Mouse (Mus musculus) limb, embryonic 10.5 days (tissue): ENCODE data around the gene Hbq1a. TPM values are rescaled to one million over a fixed set of nuclear protein-coding genes. Genes with fewer than 3 reads are reported as not detected.
A peak's percentile ranks its signal among the peaks of the same experiment; 100 is the strongest.
"Not testable (repeated sequence)": the region's sequence is repeated elsewhere in the genome, so short reads cannot be mapped to it uniquely, and the experiment has no call there.

Experiments
- DNase-seq: peaks from one replicate; pipeline ENCODE4 v3.0.0-alpha.2; 2017; ENCODE audit warnings: low spot score
- H3K27ac ChIP-seq: fragments of 300-500 bp; sonication (generic); 2 replicates; pipeline ENCODE4 v1.5.1; 2016; ENCODE audit warnings: mild to moderate bottlenecking
- H3K27me3 ChIP-seq: fragments of 300-500 bp; sonication (generic); 2 replicates; pipeline ENCODE4 v1.6.1; 2016; ENCODE audit warnings: low read depth, mild to moderate bottlenecking; ENCODE audit not compliant: poor library complexity, severe bottlenecking
- H3K36me3 ChIP-seq: fragments of 300-500 bp; sonication (generic); 2 replicates; pipeline ENCODE4 v1.6.1; 2016; ENCODE audit warnings: mild to moderate bottlenecking, moderate library complexity
- H3K4me1 ChIP-seq: fragments of 300-500 bp; sonication (generic); 2 replicates; pipeline ENCODE4 v1.6.1; 2016
- H3K4me3 ChIP-seq: fragments of 300-500 bp; sonication (generic); 2 replicates; pipeline ENCODE4 v1.5.1; 2016; ENCODE audit warnings: mild to moderate bottlenecking, moderate library complexity
- H3K9me3 ChIP-seq: fragments of 300-500 bp; sonication (generic); replicated peaks from 2 replicates; pipeline ENCODE4 v1.6.1; 2016; ENCODE audit warnings: mild to moderate bottlenecking
- WGBS: fragments of 180-500 bp; shearing (Covaris S2); methylation state at CpG from one replicate; pipeline ENCODE4 v1.1.7; 2016; 5-methylcytosine and 5-hydroxymethylcytosine counted together
- polyA plus RNA-seq: library from polyadenylated mRNA; unstranded; fragments of >200 nt; fragmentation: Nextera tagmentation; extraction: Ambion mirVana; gene quantifications from 2 replicates; pipeline ENCODE4 v1.2.1, GENCODE M21; 2016

The Hbq1a gene
- polyA plus RNA-seq: not detected in 2 replicates

DNA sequence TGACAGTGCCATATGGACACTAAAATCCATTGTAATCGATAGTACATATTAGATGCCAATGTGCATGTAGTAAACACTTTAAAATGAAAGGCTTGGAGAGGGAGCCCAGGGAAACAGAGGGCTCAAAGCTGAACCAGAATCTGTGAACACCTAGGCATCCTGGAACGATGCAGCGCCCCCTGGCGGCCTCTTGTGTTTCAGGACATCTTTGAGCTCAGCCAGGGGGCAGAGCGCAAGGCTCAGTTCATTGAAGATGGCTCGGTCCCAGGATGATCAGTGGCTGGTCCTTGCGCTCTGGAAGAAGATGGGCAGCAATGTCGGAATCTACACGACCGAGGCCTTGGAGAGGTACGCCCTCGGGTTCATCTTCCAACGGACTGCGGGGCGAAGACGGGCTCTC lies at the start of gene Hbq1a:
TSS of gene Hbq1a (plus strand) at position 205 of the 400 bp plus-strand sequence.
- not testable (repeated sequence) for H3K4me1 ChIP-seq, H3K27ac ChIP-seq, H3K9me3 ChIP-seq, H3K36me3 ChIP-seq
- H3K4me3 ChIP-seq: peak within 1 kb of the TSS; percentile 20; the same call in 1 of the 2 replicates
- DNase-seq: peak; percentile 72
- 6% methylated on average over 16 of the region's 16 CpGs for WGBS
- peaks cover 19% of the 10 kb centered on the region for H3K27me3 ChIP-seq

DNA sequence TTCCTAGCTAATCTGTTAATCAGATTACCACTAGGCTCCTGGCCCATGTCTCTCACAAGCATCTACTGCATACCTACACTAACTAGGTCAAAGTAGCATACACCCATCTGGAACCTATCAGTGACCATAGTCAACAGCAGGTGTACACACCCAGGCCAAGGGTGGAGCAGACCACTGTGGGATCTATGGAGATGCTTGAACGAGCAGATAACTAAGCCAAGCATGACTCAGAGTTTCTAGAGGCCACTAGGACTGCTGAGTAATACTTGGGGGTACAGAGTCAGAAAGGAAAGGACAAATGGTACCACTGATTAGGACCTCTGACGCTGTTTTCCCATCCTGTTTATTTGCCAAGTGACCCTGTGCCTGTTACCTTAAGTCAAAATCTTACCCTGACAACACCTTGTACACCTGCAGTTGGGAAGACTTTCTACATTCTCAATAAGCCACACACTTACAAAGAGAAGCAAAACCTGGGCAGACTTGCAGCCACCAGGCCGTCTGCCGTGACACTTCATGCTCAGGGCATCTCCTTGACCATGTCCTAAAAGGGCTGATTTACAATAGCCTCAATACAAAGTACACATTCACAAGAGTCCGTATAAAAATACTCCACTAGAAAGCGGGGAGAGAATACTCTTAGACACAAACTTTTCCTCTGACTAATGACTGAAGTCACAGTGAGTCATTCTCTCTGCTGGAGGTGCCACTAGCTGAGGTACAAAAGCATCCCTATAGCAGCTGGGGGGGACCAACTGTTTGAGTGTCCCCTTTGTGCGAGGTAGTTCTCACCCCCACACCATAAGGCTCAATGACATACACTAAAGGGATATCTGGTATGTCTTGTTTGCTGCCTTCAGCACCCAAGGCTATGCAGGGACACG lies 48.7 kb upstream of the Hbq1a start:
- no peak for DNase-seq
- WGBS: 89% methylated on average over 8 of the region's 8 CpGs
- no peaks in the 10 kb centered on the region for H3K27me3 ChIP-seq

DNA sequence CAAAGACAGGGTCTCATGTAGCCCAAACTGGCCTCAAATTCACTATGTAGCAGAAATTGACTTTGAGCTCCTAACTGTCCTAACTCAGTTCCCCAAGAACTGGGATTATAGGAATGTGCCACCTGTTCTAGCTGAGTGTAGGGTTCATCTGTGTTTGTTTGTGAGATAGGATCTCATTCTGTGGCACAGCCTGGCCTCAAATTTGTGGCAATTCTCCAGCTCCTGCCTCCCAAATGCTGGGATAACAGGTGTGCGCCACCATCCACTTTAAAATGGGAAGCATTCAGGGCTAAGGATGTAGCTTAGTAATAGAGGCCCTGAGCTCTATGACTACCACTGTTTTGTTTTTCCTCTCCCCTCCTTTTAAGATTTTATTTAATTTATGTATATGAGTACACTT lies 46.7 kb upstream of the Hbq1a start:
- Histone ChIP-seq H3K27ac (no peak overlapping the region), H3K36me3 (peaks cover 83% of the 10 kb centered on the region), H3K9me3 (no peaks in the 10 kb centered on the region), H3K4me3 (no peak overlapping the region), H3K4me1 (no peaks in the 10 kb centered on the region), H3K27me3 (no peaks in the 10 kb centered on the region)
- WGBS: 100% methylated on average over 1 of the region's 1 CpGs
- no peak for DNase-seq

More for the DNA sequence above, 48.7 kb upstream of the Hbq1a start:
- Histone ChIP-seq H3K36me3 (peaks cover 94% of the 10 kb centered on the region), H3K4me3 (no peak overlapping the region), H3K27ac (no peak overlapping the region), H3K9me3 (no peaks in the 10 kb centered on the region), H3K4me1 (no peaks in the 10 kb centered on the region)

DNA sequence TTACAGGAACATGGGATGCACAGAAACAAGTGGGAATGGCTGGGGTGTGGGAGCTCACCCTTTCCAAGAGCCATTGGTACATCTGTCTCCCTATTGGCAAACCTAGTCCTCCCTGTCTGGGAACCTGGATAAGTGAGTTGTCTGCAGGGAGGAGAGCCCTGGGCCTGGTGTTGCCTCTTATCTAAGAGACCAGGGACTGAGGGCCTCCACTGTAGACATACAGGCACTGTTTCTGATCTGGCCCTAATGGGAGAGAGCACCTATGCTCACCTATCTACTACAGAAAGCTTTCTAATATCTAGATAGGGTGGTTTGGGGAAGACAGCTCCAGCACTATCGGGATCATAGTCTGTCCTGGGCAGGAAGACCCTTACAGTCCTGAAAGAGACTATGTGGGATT lies 43.7 kb upstream of the Hbq1a start:
- no peaks in the 10 kb centered on the region for H3K9me3 ChIP-seq
- H3K27me3 ChIP-seq: no peaks in the 10 kb centered on the region
- no peaks in the 10 kb centered on the region for H3K4me1 ChIP-seq
- H3K27ac ChIP-seq: no peak overlapping the region
- peaks cover 80% of the 10 kb centered on the region for H3K36me3 ChIP-seq
- DNase-seq: no peak
- no peak overlapping the region for H3K4me3 ChIP-seq
- WGBS: 92% methylated on average over 1 of the region's 1 CpGs

DNA sequence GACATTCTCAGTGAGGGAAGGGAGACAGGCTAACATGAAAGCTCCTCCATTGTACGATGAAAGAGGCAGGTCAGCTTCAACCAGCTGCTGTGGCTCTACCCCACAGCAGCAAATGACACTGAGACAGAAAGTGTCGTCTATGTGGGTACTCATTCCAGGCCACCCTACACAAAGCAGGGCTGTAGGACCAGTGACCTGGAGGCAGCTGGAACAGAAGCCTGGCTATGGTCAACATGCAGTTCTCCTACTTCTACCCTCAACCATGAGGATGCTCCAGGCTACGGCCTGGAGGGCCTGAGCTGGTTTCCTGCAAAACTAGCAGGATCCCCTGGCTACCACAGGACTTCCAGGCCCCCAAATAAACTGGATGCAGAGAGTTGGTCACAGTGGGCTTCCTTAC lies 43.3 kb upstream of the Hbq1a start:
- Histone ChIP-seq H3K27me3 (no peaks in the 10 kb centered on the region), H3K27ac (peak overlapping the region; percentile 25; the same call in 1 of the 2 replicates), H3K9me3 (no peaks in the 10 kb centered on the region), H3K36me3 (peaks cover 78% of the 10 kb centered on the region), H3K4me1 (no peaks in the 10 kb centered on the region), H3K4me3 (no peak overlapping the region)
- 89% methylated on average over 3 of the region's 3 CpGs for WGBS
- no peak for DNase-seq

DNA sequence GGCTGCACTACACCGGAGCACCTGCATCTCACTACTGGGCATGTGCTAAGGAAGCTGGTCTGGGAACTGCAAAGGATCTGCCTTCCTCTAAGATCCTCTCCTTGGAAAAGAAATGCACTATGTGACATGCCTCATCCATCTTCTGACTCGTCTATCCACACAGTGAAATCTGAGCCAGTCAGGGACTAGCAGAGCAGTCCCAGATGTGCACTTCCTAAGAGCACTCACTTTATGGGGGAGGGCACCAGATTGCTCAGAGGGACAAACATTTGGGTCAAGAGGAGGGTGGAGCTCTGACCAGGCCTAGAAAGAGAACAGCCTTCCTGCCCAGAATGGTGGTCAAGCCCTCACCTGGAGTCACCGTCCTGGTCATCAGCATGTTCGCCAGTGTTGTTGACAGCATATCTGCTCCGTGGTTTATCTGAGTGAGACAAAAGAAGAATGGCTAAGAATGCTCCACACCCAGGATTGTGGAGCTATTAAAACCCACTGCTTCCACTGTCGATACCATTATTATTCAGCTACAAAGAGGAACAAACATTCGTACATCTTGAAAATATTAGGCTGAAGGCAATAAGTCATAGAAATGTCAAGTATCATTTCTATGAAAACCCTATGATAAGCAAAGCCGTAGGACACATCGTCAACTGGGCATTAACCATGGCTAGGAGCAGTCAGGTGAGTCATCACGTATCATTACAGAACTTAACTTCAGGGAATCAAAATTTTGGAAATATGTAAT lies 37.0 kb upstream of the Hbq1a start:
- no peak for DNase-seq
- H3K4me1 ChIP-seq: peaks cover 15% of the 10 kb centered on the region
- peaks cover 43% of the 10 kb centered on the region for H3K36me3 ChIP-seq
- H3K4me3 ChIP-seq: no peak overlapping the region
- no peaks in the 10 kb centered on the region for H3K9me3 ChIP-seq
- H3K27ac ChIP-seq: no peak overlapping the region; the same call in 1 of the 2 replicates
- 74% methylated on average over 10 of the region's 10 CpGs for WGBS
- no peaks in the 10 kb centered on the region for H3K27me3 ChIP-seq

DNA sequence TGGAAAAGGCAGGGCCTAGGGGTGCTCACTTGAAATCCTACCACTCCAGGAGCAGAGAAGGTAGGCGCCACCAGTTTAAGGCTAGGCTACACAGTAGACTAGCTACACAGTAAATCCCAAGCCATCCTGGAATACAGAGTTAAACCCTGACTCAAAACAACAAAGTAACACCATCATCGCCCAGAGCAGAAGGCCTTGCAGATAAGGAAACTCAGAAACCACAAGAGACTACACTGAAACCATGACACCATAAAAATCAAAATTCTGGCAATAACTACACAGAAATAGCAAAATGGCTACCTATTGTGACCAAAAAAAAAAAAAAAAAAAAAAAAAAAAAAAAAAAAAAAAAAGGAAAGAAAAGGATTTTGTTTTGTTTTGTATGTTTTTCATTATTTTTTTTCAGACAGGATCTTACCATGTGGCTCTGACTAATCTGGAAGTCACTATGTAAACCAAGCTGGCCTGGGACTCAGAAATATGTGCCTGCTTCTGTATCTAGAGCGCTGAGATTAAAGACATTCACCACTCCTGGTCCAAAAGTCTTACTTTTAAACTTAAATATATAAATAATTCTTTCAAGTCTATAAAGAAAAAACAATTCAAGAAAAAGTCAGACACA lies 34.6 kb upstream of the Hbq1a start:
- Histone ChIP-seq H3K27ac (peak overlapping the region; percentile 36; the same call in 1 of the 2 replicates), H3K9me3 (no peaks in the 10 kb centered on the region), H3K4me3 (no peak overlapping the region), H3K36me3 (peaks cover 25% of the 10 kb centered on the region), H3K27me3 (no peaks in the 10 kb centered on the region; the same call in 1 of the 2 replicates), H3K4me1 (peaks cover 19% of the 10 kb centered on the region)
- DNase-seq: no peak
- 93% methylated on average over 3 of the region's 3 CpGs for WGBS

DNA sequence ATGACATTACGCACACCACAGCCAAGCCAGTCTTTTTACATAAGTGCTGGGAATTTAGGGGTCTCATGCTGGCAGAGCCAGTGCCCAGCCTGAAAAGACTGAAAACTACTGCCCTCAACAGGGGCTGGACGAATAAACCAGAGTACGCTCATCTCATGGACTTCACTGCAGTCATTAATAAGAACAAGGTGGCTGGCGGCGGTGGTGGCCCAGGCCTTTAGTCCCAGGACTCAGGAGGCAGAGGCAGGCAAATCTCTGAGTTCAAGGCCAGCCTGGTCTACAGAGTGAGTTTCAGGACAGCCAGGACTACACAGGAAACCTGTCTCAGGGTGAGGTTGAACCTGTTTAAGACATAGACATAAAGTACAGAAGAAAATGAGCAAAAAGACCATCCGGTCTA lies 33.7 kb upstream of the Hbq1a start:
- H3K4me3 ChIP-seq: no peak overlapping the region
- peaks cover 15% of the 10 kb centered on the region for H3K36me3 ChIP-seq
- peaks cover 19% of the 10 kb centered on the region for H3K4me1 ChIP-seq
- no peaks in the 10 kb centered on the region for H3K9me3 ChIP-seq
- WGBS: 92% methylated on average over 6 of the region's 6 CpGs
- H3K27ac ChIP-seq: peak overlapping the region; percentile 0; the same call in 1 of the 2 replicates
- no peak for DNase-seq
- H3K27me3 ChIP-seq: no peaks in the 10 kb centered on the region; the same call in 1 of the 2 replicates

DNA sequence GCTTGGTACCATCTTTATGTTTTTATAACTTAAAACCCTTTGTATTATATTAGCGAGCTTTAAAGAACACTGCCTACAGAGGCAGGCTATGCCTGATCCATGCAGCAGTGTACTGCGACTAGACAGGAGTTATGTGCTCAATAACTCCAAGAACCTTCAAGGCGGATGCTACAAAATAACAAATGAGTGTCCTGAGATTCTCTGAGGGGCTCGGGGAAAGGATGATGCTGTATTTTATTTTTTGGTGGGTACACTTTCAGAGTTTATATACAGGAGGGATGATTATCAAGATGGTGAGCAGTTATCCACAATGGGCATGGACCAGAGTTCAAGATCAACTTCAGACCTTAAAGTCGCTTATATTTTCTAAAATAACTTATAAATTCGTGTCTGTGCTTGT lies 33.1 kb upstream of the Hbq1a start:
- DNase-seq: no peak
- Histone ChIP-seq H3K4me1 (peaks cover 19% of the 10 kb centered on the region), H3K27ac (peak overlapping the region; percentile 98), H3K9me3 (no peaks in the 10 kb centered on the region), H3K36me3 (peaks cover 11% of the 10 kb centered on the region), H3K27me3 (no peaks in the 10 kb centered on the region; the same call in 1 of the 2 replicates), H3K4me3 (peak overlapping the region; percentile 84)
- WGBS: 35% methylated on average over 6 of the region's 6 CpGs

DNA sequence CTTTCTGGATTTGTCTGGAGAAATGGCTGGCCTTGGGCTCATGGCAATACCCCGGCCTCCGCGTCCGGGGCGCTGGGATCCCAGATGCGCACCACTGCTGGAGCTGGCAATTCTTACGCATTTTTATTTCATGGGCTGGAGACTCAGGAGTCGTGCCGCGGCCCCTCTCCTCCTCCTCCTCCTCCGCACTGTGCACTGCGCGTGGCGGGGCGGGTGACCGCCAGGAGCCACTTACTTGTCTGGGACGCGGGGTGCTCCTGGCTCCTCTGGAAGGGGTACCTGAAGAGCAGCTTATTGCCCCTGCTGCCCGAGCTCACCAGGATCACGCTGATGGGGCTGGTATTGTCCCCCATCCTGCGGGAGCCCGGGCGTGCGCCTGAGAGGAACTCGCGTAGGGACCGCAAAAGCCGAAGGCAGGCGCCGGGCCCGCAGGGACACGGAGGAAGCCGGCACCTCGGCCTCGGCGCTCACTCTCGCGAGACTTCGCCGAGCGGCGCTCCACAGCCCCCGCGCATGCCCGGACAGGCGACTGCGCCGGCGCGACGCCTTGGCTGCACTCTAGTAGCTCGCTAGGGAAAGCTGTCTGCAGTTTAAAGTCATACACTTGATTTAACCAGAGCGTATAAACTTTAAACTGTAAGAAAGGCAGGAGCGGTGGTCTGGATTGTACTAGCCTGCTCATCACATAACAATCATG lies 32.5 kb upstream of the Hbq1a start, which contains the start of gene Nprl3:
TSS of gene Nprl3 (minus strand) at position 520 of the 697 bp plus-strand sequence.
- DNase-seq: peak; percentile 96
- WGBS: under 1% methylated on average over 54 of the region's 54 CpGs

DNA sequence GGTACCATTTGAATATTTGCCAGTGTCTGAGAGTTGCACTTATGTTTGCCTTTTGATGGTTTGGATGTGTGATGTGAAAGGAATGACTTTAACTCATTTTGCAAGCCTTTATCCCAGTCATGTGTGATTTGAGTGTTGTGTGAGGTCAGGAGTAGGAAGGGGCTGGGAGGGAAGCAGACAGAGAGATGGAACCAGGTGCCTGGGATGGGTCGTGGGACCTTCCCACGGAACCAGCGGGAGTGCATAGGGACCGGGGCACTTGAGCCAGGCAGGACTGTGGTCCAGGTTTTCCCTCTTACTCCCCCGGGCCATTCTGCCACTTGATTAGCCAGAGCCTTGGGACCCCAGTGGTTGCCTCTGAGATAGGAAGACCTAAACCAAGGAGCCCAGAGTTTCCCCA lies 31.9 kb upstream of the Hbq1a start:
- Histone ChIP-seq H3K36me3 (no peaks in the 10 kb centered on the region), H3K27me3 (no peaks in the 10 kb centered on the region; the same call in 1 of the 2 replicates), H3K9me3 (no peaks in the 10 kb centered on the region), H3K4me3 (peak overlapping the region; percentile 84), H3K27ac (peak overlapping the region; percentile 98), H3K4me1 (peaks cover 13% of the 10 kb centered on the region)
- WGBS: 33% methylated on average over 5 of the region's 5 CpGs
- DNase-seq: no peak

More for the DNA sequence above, 32.5 kb upstream of the Hbq1a start, which contains the start of gene Nprl3:
- Histone ChIP-seq H3K27me3 (no peaks in the 10 kb centered on the region; the same call in 1 of the 2 replicates), H3K36me3 (peaks cover 6% of the 10 kb centered on the region), H3K27ac (peak within 1 kb of the TSS; percentile 98), H3K4me1 (peaks cover 19% of the 10 kb centered on the region), H3K4me3 (peak within 1 kb of the TSS; percentile 84), H3K9me3 (no peaks in the 10 kb centered on the region)

DNA sequence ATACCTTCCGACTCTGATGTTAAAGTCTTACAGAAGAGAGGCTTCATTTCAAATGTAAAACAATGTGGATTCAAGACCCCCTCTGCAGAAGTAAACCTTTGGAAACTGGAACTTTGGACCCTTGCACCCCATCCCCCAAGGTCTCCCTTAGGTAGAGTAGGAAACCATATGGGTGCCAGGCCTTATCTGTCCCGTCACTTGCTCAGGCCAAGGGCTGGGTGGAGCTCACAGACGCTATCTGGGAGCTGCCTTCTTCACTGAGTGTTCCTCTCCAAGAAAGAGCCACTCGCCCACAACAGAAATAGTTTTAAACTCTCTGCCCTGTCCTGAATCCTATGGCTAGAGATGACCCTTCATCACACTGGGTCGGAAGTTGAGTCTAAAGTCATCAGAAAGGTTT lies 30.9 kb upstream of the Hbq1a start:
- no peaks in the 10 kb centered on the region; the same call in 1 of the 2 replicates for H3K27me3 ChIP-seq
- H3K36me3 ChIP-seq: no peaks in the 10 kb centered on the region
- no peak overlapping the region for H3K4me3 ChIP-seq
- no peaks in the 10 kb centered on the region for H3K9me3 ChIP-seq
- peaks cover 13% of the 10 kb centered on the region for H3K4me1 ChIP-seq
- no peak for DNase-seq
- WGBS: 80% methylated on average over 5 of the region's 5 CpGs
- H3K27ac ChIP-seq: no peak overlapping the region
